Mouse (Mus musculus) gastrocnemius, adult 2 months (tissue): ENCODE measurements around the gene Olfr68. TPM values are rescaled to one million over a fixed set of nuclear protein-coding genes. Genes with fewer than 3 reads are reported as not detected.
"Not testable (repeated sequence)": the region's sequence is repeated elsewhere in the genome, so short reads cannot be mapped to it uniquely, and the experiment has no call there.

Experiments used
- DNase-seq: peaks from one replicate; pipeline ENCODE4 v3.0.0; 2022
- H3K27ac ChIP-seq: fragments of 200-600 bp; 2 replicates; pipeline ENCODE4 v1.8.1; 2022; ENCODE audit warnings: mild to moderate bottlenecking
- H3K4me3 ChIP-seq: fragments of 200-600 bp; 2 replicates; pipeline ENCODE4 v1.8.1; 2022; ENCODE audit warnings: mild to moderate bottlenecking, moderate library complexity
- CTCF ChIP-seq: fragments of 200-600 bp; IDR thresholded peaks from 2 replicates; pipeline ENCODE4 v1.8.1; 2022; ENCODE audit warnings: antibody characterized with exemption, mild to moderate bottlenecking, moderate library complexity
- intact Hi-C: fragments of 180-260 bp; cut with DNase I; formaldehyde crosslinking; loops from one replicate; pipeline ENCODE4 v1.15.1; 2025
- total RNA-seq, 2 experiments: library from RNA; stranded (reverse); gene quantifications; 2 replicates each; pipeline ENCODE4 v1.2.3; 2021

The Olfr68 gene
- total RNA-seq, 2 experiments from 2014 or later = not detected

DNA sequence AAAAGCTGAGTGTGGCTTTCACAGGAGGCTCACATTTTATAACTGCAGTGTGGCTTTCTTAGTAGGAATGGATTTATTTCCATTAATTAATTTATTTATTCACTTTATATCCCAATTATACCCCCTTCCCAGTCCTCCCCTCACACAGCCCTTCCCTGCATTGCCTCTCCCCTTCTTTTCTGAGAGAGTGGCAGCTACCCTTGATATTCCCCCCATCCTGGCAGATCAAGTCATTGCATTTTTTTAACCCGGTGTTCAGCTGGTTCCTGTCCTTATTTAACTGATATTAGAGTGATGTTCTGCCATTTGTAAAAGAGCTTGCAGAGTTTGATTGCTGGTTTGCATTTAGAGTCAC lies 30.3 kb upstream of the Olfr68 start:
- intact Hi-C loops = no loop called here
- TF ChIP-seq CTCF = no peak
- Histone ChIP-seq H3K4me3 (no peak overlapping the region), H3K27ac (no peak overlapping the region)
- no peak for DNase-seq

DNA sequence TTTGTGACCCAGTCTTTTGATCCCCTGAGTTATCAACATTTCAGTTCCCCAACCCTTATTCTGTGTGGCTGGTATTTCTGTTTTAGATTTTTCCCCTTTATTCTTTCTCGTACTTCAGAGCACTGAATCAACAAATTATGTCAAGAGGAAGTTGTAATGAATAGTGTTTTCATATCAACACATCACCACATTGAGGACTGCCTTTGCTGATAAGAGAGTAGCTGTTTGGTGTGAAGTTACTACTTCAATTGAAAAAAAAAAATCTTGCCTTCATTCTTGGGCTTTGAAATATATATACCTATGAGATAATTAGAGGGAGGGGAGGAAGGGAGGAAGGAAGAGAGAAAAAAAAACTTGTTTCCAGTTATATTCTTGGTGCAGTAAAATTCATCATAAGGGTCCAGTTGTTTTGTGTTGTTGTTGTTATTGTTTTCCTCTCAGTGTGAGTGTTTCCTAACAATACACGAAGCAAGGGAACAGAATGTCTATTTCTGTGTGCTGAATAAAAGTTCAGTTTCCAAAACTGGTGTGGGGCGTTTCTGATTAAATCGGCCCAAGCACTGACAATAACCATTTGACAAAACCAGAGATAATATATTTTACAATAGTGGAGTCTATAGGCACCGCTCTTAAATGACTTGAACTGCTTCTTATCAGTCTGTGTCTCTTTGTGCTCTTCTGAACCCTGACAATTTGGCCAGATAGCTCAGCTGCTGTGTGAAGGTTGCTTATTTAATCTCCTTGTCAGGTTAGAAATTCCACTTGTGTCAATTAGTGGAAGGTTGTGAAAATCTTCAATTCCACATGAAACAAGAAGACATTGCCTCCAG lies 29.7 kb upstream of the Olfr68 start:
- no peak overlapping the region for H3K27ac ChIP-seq
- no peak for DNase-seq
- intact Hi-C loops = no loop called here
- no peak overlapping the region for H3K4me3 ChIP-seq
- TF ChIP-seq CTCF = no peak

DNA sequence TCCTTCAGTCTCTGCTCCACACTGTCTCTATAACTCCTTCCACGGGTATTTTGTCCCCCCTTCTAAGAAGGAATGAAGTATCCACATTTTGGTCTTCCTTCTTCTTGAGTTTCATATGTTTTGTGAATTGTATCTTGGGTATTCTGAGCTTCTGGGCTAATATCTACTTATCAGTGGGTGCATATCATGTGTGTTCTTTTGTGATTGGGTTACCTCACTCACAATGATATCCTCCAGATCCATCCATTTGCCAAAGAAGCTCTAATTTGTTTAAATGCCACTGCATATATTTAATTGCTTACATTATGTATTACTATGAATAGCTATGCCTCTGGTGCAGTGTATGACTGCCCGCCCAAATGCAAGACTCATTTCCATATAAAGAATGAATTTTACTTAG lies 28.6 kb upstream of the Olfr68 start:
- H3K4me3 ChIP-seq, H3K27ac ChIP-seq, DNase-seq, intact Hi-C loops: not testable (repeated sequence)

DNA sequence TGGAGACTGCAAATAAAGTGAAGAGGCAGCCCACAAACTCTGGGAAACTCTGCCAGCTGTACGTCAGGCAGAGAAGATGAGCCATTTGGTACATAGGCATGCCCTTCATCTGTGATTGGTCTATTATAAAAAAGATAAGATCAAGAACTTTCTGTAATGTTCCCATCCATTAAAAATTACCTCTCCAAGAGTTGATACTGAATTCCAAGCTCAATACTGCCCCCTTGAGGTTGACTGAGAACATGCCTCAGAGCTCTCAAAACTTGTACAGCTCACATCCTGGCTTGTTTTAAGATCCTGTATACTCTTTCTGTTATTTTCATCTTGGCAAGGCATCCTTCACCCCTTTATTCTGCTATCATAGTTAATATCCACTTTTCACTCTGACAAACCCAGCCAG lies 27.4 kb upstream of the Olfr68 start:
- intact Hi-C loops = no loop called here
- no peak for DNase-seq
- TF ChIP-seq CTCF = peak; percentile 45

DNA sequence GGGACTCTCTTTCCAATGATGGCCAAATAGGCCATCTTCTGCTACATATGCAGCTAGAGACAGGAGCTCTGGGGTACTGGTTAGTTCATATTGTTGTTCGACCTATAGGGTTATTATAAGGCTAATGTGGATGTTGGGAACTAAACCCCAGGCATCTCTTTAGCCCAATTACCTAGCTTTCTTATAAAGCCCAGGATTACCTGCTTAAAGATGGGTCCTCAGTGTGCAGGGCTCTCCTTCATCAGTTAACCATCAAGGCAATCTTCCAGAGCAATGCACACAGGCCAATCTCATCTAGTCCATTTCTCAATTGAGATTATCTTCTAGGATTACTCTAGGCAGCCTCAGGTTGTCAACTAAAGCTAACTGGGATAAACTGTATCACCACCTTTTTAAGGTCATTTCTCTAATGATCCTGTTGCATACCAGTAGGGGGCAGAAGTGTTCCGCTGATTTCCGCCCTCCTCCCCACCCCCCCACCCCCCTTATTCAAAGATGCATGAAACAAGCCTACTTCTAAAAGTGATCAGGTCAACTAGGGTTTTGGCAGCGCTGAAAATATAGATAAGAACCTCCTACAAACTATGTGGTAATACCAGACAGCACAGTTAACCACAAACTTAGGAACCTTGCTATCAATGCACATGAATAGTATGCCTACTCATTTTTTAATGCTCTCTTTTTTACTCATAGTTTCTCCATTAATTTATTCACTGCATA lies 13.3 kb upstream of the Olfr68 start:
- TF ChIP-seq CTCF = peak; percentile 8; the same call in 1 of the 2 replicates
- no peak overlapping the region for H3K27ac ChIP-seq
- intact Hi-C loops = no loop called here
- H3K4me3 ChIP-seq = no peak overlapping the region
- DNase-seq = no peak

More for the DNA sequence above, 27.4 kb upstream of the Olfr68 start:
- Histone ChIP-seq H3K27ac (no peak overlapping the region), H3K4me3 (no peak overlapping the region)

DNA sequence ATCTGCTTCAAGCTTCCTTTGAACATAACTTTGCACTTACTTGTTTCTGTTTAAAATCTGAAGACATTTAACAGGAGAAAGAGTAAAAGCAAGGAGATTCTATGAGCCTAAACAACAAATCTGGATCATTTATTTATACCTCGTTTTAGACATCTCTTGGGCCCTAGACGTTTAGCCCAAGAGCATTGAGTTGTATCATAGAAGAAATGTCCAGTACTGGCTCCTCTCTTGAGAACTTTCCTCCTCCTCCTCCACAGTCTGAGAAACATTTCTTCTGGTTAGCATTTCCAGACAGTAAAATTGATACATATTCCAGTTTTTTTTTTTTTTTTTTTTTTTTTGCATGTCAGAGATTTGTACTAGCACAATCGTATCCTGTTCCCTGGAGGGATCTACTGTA lies 12.2 kb upstream of the Olfr68 start, which contains the start of gene Olfr67:
Olfr67 (minus strand) TSS at position 101 of the 400 bp plus-strand sequence.
- H3K4me3 ChIP-seq = no peak within 1 kb of the TSS
- intact Hi-C loops = no loop called here
- TF ChIP-seq CTCF = no peak
- no peak for DNase-seq
- H3K27ac ChIP-seq = no peak within 1 kb of the TSS

DNA sequence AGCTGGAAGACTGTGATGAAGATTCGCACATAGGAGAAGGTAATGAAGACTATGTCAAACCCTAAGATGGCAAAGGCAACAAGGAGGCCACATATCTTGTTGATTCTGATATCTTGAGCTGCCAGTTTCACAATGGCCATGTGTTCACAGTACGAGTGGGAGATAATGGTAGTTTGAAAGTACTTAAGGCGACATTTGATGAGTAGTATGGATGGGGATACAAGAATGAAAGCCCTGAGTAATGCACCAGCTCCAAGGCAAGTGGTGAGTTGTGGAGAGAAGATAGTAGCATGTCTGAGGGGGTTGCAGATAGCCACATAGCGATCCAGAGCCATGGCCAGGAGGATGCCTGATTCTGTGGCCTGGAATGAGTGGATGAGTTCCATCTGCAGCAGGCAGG lies 1.8 kb downstream of the Olfr68 start:
- H3K4me3 ChIP-seq, DNase-seq, intact Hi-C loops, H3K27ac ChIP-seq: not testable (repeated sequence)

DNA sequence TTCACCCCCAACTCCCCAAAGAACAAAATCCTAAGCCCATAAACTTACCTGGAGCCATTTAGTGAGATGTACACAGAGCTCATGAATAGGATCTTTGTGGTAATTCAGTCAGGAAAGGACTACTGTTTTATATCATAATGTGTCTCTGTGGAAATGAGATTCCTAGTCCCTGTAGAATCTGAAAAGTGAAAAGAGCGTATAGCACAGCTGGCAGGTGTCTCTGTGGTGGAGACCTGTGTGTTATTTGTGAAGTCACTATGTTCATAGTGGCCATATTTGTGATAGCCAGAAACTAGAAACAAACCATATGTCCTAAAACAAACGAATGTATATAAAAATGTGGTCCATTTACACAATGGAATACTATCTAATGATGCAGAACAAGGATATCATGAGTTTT lies 8.0 kb downstream of the Olfr68 start, which contains the start of gene Olfr69:
Olfr69 (minus strand) TSS at position 101 of the 400 bp plus-strand sequence.
- DNase-seq = no peak
- no peak within 1 kb of the TSS for H3K4me3 ChIP-seq
- no peak within 1 kb of the TSS for H3K27ac ChIP-seq
- intact Hi-C loops = no loop called here
- no peak for TF ChIP-seq CTCF

DNA sequence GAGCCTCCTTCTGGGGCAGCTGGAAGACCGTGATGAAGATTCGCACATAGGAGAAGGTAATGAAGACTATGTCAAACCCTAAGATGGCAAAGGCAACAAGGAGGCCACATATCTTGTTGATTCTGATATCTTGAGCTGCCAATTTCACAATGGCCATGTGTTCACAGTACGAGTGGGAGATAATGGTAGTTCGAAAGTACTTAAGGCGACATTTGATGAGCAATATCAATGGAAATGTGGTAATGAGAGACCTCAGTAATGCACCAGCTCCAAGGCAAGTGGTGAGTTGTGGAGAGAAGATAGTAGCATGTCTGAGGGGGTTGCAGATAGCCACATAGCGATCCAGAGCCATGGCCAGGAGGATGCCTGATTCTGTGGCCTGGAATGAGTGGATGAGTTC lies 11.8 kb downstream of the Olfr68 start:
- H3K27ac ChIP-seq, intact Hi-C loops, DNase-seq, H3K4me3 ChIP-seq: not testable (repeated sequence)

DNA sequence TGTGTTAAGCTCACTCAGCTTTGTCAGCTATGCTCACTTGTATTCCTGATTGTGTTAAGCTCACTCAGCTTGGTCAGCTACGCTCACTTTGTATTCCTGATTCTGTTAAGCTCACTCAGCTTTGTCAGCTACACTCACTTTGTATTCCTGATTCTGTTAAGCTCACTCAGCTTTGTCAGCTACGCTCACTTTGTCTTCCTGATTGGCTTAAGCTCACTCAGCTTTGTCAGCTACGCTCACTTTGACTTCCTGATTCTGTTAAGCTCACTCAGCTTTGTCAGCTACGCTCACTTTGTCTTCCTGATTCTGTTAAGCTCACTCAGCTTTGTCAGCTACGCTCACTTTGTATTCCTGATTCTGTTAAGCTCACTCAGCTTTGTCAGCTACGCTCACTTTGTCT lies 17.3 kb downstream of the Olfr68 start:
- H3K27ac ChIP-seq, H3K4me3 ChIP-seq, intact Hi-C loops, DNase-seq: not testable (repeated sequence)

DNA sequence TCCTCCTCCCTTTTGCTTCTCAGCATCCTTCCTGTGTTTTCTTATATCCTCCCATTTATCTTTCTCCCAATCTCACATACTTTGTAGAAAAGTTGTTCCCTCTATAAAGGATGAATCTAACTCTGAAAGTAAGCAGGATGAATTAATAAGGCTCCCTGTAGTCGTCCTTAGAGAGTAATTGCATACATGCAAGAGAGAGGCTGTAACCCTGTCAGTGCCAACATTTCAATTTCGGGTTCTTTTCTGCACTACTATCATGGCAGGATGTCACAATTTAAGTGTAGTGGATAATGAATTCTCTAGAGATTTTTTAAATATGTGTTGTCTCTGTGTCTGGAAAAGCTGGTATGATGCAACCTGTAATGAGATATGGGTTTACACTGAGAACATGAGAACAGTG lies 22.3 kb downstream of the Olfr68 start, which contains the start of gene Olfr630:
Olfr630 (minus strand) TSS at position 101 of the 400 bp plus-strand sequence.
- intact Hi-C loops = no loop called here
- no peak for DNase-seq
- H3K4me3 ChIP-seq = no peak within 1 kb of the TSS
- no peak for TF ChIP-seq CTCF
- no peak within 1 kb of the TSS for H3K27ac ChIP-seq

DNA sequence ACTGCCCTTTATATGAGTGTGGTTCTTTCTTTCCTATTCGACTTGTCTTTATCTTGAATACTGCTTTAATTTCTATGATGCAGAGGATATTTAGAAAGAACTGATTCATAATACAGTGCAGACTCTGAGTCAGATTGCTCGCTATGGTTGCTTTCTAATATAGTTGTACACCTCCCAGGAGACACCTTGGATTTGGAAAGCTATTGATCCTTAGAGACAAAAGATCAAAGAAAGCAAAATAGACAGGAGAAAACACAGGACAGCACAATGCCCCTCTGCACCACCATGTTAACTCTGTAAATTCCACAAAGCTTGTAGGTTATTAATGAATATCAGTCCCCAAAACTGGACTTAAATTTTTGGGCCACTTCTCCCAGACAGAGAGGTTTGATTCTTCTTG lies 34.7 kb downstream of the Olfr68 start, which contains the start of gene Olfr629:
Olfr629 (minus strand) TSS at position 101 of the 400 bp plus-strand sequence.
- DNase-seq = no peak
- intact Hi-C loops = no loop called here
- no peak for TF ChIP-seq CTCF
- H3K4me3 ChIP-seq = no peak within 1 kb of the TSS
- H3K27ac ChIP-seq = no peak within 1 kb of the TSS

DNA sequence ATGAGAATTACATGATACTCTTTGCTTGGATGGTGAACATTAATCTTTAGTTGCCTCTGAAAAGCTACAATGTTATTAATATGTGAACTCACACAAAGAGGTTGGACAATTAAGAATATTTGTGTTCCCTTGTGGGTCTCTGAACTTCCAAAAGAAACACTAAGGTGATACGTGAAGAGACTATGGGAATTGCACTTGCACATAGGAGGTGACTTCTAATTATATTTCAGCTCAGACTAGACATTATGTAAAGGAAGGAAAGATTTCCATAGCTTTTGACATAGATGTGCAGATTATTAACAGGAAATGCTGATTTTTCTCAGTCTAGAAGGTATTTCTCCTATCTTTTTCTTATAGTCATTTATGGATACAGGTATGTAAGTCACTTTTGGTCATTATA lies 49.4 kb downstream of the Olfr68 start, which contains the start of gene Olfr628:
Olfr628 (plus strand) TSS at position 301 of the 400 bp plus-strand sequence.
- no peak within 1 kb of the TSS for H3K4me3 ChIP-seq
- intact Hi-C loops = no loop called here
- no peak for DNase-seq
- no peak within 1 kb of the TSS for H3K27ac ChIP-seq
- no peak for TF ChIP-seq CTCF

Other genes with a start within 250 kb of the Olfr68 start
- gene Olfr612, start 237.0 kb downstream of the Olfr68 start, total RNA-seq = not detected
- not detected for gene Olfr613, start 231.6 kb downstream of the Olfr68 start, total RNA-seq
- not detected for gene Olfr615, start 223.6 kb downstream of the Olfr68 start, total RNA-seq
- not detected for gene Olfr616, start 210.6 kb downstream of the Olfr68 start, total RNA-seq
- not detected for gene Olfr617, start 206.6 kb downstream of the Olfr68 start, total RNA-seq
- not detected for gene Olfr618, start 189.6 kb downstream of the Olfr68 start, total RNA-seq
- not detected for gene Olfr619, start 179.1 kb downstream of the Olfr68 start, total RNA-seq
- gene Olfr620, start 167.2 kb downstream of the Olfr68 start, total RNA-seq = not detected
- not detected for gene Olfr622, start 137.0 kb downstream of the Olfr68 start, total RNA-seq
- not detected for gene Olfr623, start 116.0 kb downstream of the Olfr68 start, total RNA-seq
- not detected for gene Olfr624, start 108.5 kb downstream of the Olfr68 start, total RNA-seq
- gene Olfr625-ps1, start 97.0 kb downstream of the Olfr68 start, total RNA-seq = not detected
- gene Olfr243, start 65.0 kb downstream of the Olfr68 start, total RNA-seq = not detected
- not detected for gene Olfr628, start 49.3 kb downstream of the Olfr68 start, total RNA-seq
- gene Olfr629, start 34.8 kb downstream of the Olfr68 start, total RNA-seq = not detected
- gene Olfr630, start 22.4 kb downstream of the Olfr68 start, total RNA-seq = not detected
- gene Olfr69, start 8.1 kb downstream of the Olfr68 start, total RNA-seq = not detected
- gene Olfr67, start 12.1 kb upstream of the Olfr68 start, total RNA-seq = not detected
- 10 to 100 TPM; 20.6 to 29.2 TPM for gene Hbb-bt, start 34.3 kb upstream of the Olfr68 start, total RNA-seq
- 100 to 1,000 TPM; 210 to 301 TPM for gene Hbb-bs, start 48.4 kb upstream of the Olfr68 start, total RNA-seq
- gene Hbb-bh2, start 60.8 kb upstream of the Olfr68 start, total RNA-seq = not detected
- not detected for gene Hbb-bh1, start 63.5 kb upstream of the Olfr68 start, total RNA-seq
- not detected for gene Hbb-y, start 73.5 kb upstream of the Olfr68 start, total RNA-seq
- gene Olfr66, start 106.6 kb upstream of the Olfr68 start, total RNA-seq = not detected
- not detected for gene Olfr64, start 114.8 kb upstream of the Olfr68 start, total RNA-seq
- not detected for gene Olfr65, start 123.8 kb upstream of the Olfr68 start, total RNA-seq
- not detected for gene Olfr631, start 149.1 kb upstream of the Olfr68 start, total RNA-seq
- gene Olfr632, start 154.6 kb upstream of the Olfr68 start, total RNA-seq = not detected
- not detected for gene Olfr633, start 164.7 kb upstream of the Olfr68 start, total RNA-seq
- gene Olfr635, start 191.5 kb upstream of the Olfr68 start, total RNA-seq = not detected
- not detected for gene Olfr638, start 219.0 kb upstream of the Olfr68 start, total RNA-seq
- gene Olfr639, start 237.6 kb upstream of the Olfr68 start, total RNA-seq = under 1 TPM in 1 of 2 experiments, not detected in 1; 0.03 TPM
- gene Olfr640, start 245.9 kb upstream of the Olfr68 start, total RNA-seq = not detected